Mouse (Mus musculus) ES-E14 (cell line): ENCODE data around the gene Bicdl1. TPM values are rescaled to one million over a fixed set of nuclear protein-coding genes. Genes with fewer than 3 reads are reported as not detected.

ENCODE experiments used
- DNase-seq: peaks from one replicate; pipeline ENCODE4 v3.0.0-alpha.2; 2013; ENCODE audit warnings: low read depth, low spot score
- H3K27ac ChIP-seq: 2 replicates; pipeline ENCODE4 v1.5.1; 2012; ENCODE audit warnings: low read depth, mild to moderate bottlenecking, low read length, moderate library complexity, mixed read lengths; ENCODE audit not compliant: poor library complexity, insufficient read depth, severe bottlenecking
- H3K36me3 ChIP-seq: 2 replicates; pipeline ENCODE4 v1.6.1; 2012; ENCODE audit warnings: mild to moderate bottlenecking, low read length, moderate library complexity, mixed read lengths; ENCODE audit not compliant: control insufficient read depth, poor library complexity, insufficient read depth, severe bottlenecking
- H3K4me1 ChIP-seq, 2 experiments: fragments of 150-350 bp in 1 of 2; sonication (generic) in 1 of 2; 2 replicates each; pipeline ENCODE4 v1.6.1; 2012; ENCODE audit warnings: low read length in 2 of 2, mild to moderate bottlenecking in 1 of 2, mixed read lengths in 1 of 2; ENCODE audit not compliant: control insufficient read depth in 2 of 2, insufficient read depth in 2 of 2, poor library complexity in 1 of 2
- H3K4me3 ChIP-seq, 2 experiments: fragments of 150-350 bp in 1 of 2; sonication (generic) in 1 of 2; 2 replicates each; pipeline ENCODE4 v1.5.1; 2012; ENCODE audit warnings: low read length in 2 of 2, low read depth in 1 of 2, mild to moderate bottlenecking in 1 of 2, mixed read lengths in 1 of 2; ENCODE audit not compliant: insufficient read depth in 1 of 2, poor library complexity in 1 of 2, severe bottlenecking in 1 of 2
- H3K9ac ChIP-seq: 2 replicates; pipeline ENCODE4 v1.6.1; 2012; ENCODE audit warnings: low read depth, mild to moderate bottlenecking, low read length, mixed read lengths; ENCODE audit not compliant: poor library complexity, insufficient read depth, severe bottlenecking
- H3K9me3 ChIP-seq: fragments of 150-350 bp; sonication (generic); 2 replicates; pipeline ENCODE4 v1.6.1; 2012; ENCODE audit warnings: low read depth, mild to moderate bottlenecking, low read length; ENCODE audit not compliant: control insufficient read depth, insufficient read depth
- CHD2 ChIP-seq: IDR thresholded peaks from 2 replicates; pipeline ENCODE4 v1.6.1; 2014; ENCODE audit warnings: mild to moderate bottlenecking, low read depth, low read length, inconsistent platforms
- HCFC1 ChIP-seq: IDR thresholded peaks from 2 replicates; pipeline ENCODE4 v1.6.1; 2012; ENCODE audit warnings: low read length, inconsistent platforms, borderline replicate concordance; ENCODE audit not compliant: insufficient read depth
- MAFK ChIP-seq: IDR thresholded peaks from 2 replicates; pipeline ENCODE4 v1.6.1; 2014; ENCODE audit warnings: mild to moderate bottlenecking, low read depth, low read length, inconsistent platforms; ENCODE audit not compliant: insufficient read depth
- ZC3H11A ChIP-seq: IDR thresholded peaks from 2 replicates; pipeline ENCODE4 v1.6.1; 2012; ENCODE audit warnings: low read depth, mild to moderate bottlenecking, inconsistent platforms, low read length, borderline replicate concordance
- ZNF384 ChIP-seq: IDR thresholded peaks from 2 replicates; pipeline ENCODE4 v1.6.1; 2012; ENCODE audit warnings: low read depth, low read length, inconsistent platforms
- in situ Hi-C, 2 experiments: fragments of 600-800 bp; cut with MboI; formaldehyde crosslinking; loops; one replicate each; pipeline ENCODE4 v1.15.1; 2025; ENCODE audit warnings: low sequenced_read_pairs in 2 of 2, inconsistent platforms in 1 of 2; ENCODE audit not compliant: unreplicated experiment in 2 of 2
- total RNA-seq: library from RNA; depleted of rRNA; stranded (reverse); fragments of 300-350 nt; gene quantifications from 2 replicates; pipeline ENCODE4 v1.2.3, GENCODE M21; 2012

Bicdl1 gene
- total RNA-seq, 1 experiment: 18.5 TPM

- Histone ChIP-seq H3K36me3 (no peaks in the 10 kb centered on the region), H3K9ac (peak overlapping the region; percentile 76)
Measured at GRCm38 (mm10) chr5:115731732-115732175, 333 bp upstream of the Bicdl1 start.

DNA sequence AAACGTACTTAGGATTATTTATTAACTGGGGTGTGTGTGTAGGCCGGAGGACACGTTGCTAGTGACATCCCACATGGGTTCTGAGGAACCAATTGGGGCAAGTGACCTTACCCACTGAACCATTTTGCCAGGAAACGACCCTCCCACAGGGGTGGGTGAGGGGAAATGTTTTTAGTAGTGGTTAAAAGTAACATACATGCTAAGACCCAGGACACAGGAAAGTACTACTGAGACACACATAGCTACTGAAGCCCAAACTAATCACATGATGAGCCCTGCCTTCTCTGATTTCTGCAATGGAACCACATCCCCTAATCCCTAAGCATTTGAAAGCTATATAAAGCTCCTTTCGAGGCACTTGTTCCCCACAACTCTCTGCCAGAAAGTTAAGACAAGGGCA lies 1.1 kb downstream of the Bicdl1 start:
- H3K9ac ChIP-seq: no peak overlapping the region
- H3K4me1 ChIP-seq: peaks cover 0 to 4% of the 10 kb centered on the region in 2 experiments; a peak in 2 of 4 replicates
- H3K4me3 ChIP-seq: peak overlapping the region; percentile 80 to 84; a peak in 3 of 4 replicates
- no peaks in the 10 kb centered on the region for H3K36me3 ChIP-seq
- TF ChIP-seq HCFC1: no peak
- TF ChIP-seq MAFK: no peak
- TF ChIP-seq ZC3H11A: no peak
- TF ChIP-seq CHD2: no peak
- TF ChIP-seq ZNF384: no peak
- no peaks in the 10 kb centered on the region for H3K9me3 ChIP-seq
- H3K27ac ChIP-seq: no peak overlapping the region
- no peak for DNase-seq
- in situ Hi-C loops: no loop called here

More at GRCm38 (mm10) chr5:115731732-115732175, 333 bp upstream of the Bicdl1 start:
- Histone ChIP-seq H3K4me3 (peak overlapping the region; percentile 71 to 80), H3K27ac (peak overlapping the region; percentile 4; the same call in 1 of the 2 replicates), H3K9me3 (no peaks in the 10 kb centered on the region), H3K4me1 (peaks cover 0 to 3% of the 10 kb centered on the region in 2 experiments; a peak in 2 of 4 replicates)
- in situ Hi-C loops: no loop called here
- no peak for DNase-seq
- TF ChIP-seq ZC3H11A (no peak), HCFC1 (no peak), CHD2 (no peak), MAFK (no peak), ZNF384 (no peak)

DNA sequence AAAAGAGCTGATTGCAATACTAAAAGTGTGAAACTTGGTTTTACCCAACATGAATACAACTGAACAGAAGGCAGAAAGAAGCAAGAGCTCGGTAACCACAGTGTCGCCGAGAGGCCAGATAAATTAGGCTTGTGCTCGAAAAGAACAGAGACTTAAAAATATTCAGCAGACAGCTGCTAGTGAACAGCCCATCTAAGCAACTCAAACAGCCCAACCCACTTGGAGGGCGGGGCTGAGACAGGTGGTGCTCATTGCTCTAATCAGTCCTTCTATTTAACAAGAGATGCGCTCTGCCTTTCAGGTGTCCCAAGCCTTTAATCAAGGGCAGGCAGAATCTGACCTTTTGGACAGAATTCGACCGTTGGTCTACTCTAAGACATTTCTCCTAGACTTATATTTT lies 4.8 kb downstream of the Bicdl1 start:
- no peak overlapping the region for H3K4me3 ChIP-seq
- H3K4me1 ChIP-seq: peaks cover 0 to 4% of the 10 kb centered on the region in 2 experiments; a peak in 2 of 4 replicates
- DNase-seq: no peak
- H3K27ac ChIP-seq: no peak overlapping the region
- in situ Hi-C loops: no loop called here
- no peak overlapping the region for H3K9ac ChIP-seq
- H3K36me3 ChIP-seq: no peaks in the 10 kb centered on the region; the same call in 1 of the 2 replicates
- TF ChIP-seq MAFK (no peak), ZNF384 (no peak), ZC3H11A (no peak), HCFC1 (no peak), CHD2 (no peak)
- no peaks in the 10 kb centered on the region for H3K9me3 ChIP-seq

DNA sequence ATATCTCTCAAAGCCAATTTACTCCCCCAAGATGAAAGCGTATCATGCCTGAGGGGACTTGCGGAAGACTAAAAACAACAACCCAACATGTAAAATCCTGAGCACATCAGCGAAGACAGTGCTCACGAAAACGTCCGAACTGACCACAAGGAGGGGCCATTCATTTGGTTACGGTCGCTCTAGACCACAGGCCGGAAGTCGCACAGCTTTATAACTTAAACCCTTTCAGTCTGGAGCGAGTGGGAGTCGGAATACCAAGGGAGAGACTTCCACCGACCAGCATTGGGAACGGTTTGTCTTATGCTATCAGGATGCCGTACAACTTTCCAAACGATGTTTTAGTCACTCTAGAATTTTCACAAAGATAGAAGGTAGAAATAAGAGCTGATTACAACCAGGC lies 5.4 kb downstream of the Bicdl1 start:
- Histone ChIP-seq H3K36me3 (no peaks in the 10 kb centered on the region; the same call in 1 of the 2 replicates), H3K4me3 (no peak overlapping the region), H3K9me3 (no peaks in the 10 kb centered on the region), H3K27ac (no peak overlapping the region), H3K4me1 (peaks cover 0 to 4% of the 10 kb centered on the region in 2 experiments; a peak in 2 of 4 replicates), H3K9ac (no peak overlapping the region)
- in situ Hi-C loops: no loop called here
- no peak for DNase-seq
- TF ChIP-seq MAFK: no peak
- no peak for TF ChIP-seq ZNF384
- TF ChIP-seq CHD2: no peak
- no peak for TF ChIP-seq HCFC1
- TF ChIP-seq ZC3H11A: no peak

GRCm38 (mm10) chr5:115724422-115724821 lies 7.0 kb downstream of the Bicdl1 start:
- H3K27ac ChIP-seq: no peak overlapping the region
- TF ChIP-seq ZNF384 (no peak), HCFC1 (no peak), MAFK (no peak)
- H3K9me3 ChIP-seq: no peaks in the 10 kb centered on the region
- H3K9ac ChIP-seq: no peak overlapping the region
- in situ Hi-C loops: no loop called here
- H3K4me1 ChIP-seq: peaks cover 0 to 4% of the 10 kb centered on the region in 2 experiments; a peak in 2 of 4 replicates
- no peak overlapping the region for H3K4me3 ChIP-seq
- H3K36me3 ChIP-seq: no peaks in the 10 kb centered on the region; the same call in 1 of the 2 replicates
- no peak for DNase-seq
